Mouse (Mus musculus) gastrocnemius, postnatal 25 days (tissue): Measurements from ENCODE around the gene Trim46. TPM values are rescaled to one million over a fixed set of nuclear protein-coding genes. Genes with fewer than 3 reads are reported as not detected.
"Not testable (repeated sequence)": the region's sequence is repeated elsewhere in the genome, so short reads cannot be mapped to it uniquely, and the experiment has no call there.

ENCODE experiments used
- DNase-seq: peaks from one replicate; pipeline ENCODE4 v3.0.0; 2022
- total RNA-seq, 2 experiments: library from RNA; stranded (reverse); gene quantifications; 1 replicate in 1 of 2; 2 replicates in 1 of 2; pipeline ENCODE4 v1.2.3; 2021

Trim46 gene
- total RNA-seq, 2 experiments from 2014 or later: 0.28 to 0.38 TPM

GRCm38 (mm10) chr3:89232614-89233013 is 13.5 kb downstream of the Trim46 start:
- no peak for DNase-seq

DNA sequence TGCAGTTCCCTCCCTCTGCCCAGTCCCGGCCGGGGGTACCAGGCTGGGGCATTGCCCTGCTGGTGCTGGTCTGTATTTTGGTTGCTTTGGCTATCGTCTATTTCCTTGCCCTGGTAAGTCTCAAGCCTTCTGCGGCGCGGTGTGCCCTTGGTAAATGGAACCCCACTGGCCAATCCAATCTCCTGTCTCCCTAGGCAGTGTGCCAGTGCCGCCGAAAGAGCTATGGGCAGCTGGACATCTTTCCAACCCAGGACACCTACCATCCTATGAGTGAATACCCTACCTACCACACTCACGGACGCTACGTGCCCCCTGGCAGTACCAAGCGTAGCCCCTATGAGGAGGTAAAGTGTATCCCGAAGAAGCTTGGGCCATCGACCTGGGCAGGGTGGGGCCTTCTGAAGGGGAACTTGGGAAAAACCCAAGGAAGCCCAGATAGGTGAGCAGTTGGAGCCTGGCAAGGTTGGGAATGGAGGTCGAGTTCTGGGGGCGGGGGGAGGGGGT is 14.3 kb downstream of the Trim46 start:
- DNase-seq: no peak

DNA sequence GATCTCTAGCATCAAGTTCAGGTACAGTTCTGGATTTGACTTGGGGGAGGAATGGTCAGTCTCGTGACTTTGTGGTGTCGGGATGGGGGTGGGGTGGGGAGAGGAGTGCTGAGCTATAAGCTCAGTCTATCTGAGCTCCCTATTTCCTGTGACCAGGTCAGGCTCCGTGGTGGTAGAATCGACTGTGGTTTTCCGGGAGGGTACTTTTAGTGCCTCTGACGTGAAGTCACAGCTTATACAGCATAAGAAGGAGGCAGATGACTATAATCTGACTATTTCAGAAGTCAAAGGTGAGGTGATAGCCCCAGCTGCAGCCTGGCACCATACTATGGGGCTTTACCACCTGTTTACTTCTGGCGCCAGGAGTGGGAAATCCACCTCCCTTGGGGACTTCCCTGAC is 14.8 kb downstream of the Trim46 start:
- DNase-seq: no peak

DNA sequence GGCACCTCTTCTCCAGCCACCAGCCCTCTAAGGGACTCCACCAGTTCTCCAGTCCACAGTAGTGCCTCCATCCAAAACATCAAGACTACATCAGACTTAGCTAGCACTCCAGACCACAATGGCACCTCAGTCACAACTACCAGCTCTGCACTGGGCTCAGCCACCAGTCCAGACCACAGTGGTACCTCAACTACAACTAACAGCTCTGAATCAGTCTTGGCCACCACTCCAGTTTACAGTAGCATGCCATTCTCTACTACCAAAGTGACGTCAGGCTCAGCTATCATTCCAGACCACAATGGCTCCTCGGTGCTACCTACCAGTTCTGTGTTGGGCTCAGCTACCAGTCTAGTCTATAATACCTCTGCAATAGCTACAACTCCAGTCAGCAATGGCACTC is 15.5 kb downstream of the Trim46 start:
- DNase-seq: no peak

DNA sequence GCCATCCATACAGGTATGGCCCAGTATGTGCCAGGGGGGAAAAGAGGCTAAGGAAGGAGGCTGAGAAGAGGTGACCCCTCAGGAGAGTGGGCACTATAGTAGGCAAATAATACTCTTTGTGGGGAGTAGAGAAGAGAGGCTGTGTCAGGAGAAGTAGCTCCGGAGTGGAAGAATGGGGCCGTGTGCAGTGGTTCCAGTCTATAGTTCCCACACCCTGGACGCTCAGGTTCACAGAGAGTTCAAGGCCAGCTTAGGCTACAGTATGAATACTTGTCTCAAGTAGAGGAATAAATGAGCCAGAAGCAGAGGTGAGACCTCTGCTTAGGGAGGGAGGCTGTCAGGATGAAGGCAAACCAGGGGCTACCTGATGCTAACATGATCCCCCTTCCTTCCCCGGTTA is 16.8 kb downstream of the Trim46 start:
- no peak for DNase-seq

DNA sequence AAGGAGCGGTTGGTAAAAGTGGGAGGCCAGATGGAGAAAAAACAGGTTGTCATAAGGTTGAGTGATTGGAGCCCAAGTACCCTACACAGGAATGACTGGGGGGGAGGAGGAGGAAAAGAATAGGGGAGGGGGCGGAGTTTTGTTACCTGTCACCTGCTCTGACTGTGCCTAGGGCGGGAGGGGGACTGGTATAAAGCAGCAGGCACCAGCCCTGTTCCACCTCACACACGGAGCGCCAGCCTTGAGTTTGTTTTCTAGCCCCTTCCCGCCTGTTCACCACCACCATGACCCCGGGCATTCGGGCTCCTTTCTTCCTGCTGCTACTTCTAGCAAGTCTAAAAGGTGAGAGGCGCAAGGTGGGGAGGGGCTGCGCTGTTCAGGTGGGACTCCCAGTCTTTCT is 17.3 kb downstream of the Trim46 start, which contains the start of gene Muc1:
Gene Muc1, plus strand, starts transcription at position 222 of the 400 bp plus-strand sequence.
- no peak for DNase-seq

- peak; percentile 72 for DNase-seq
Observed at GRCm38 (mm10) chr3:89228180-89228549, 17.9 kb downstream of the Trim46 start.

GRCm38 (mm10) chr3:89227307-89228179 is 18.6 kb downstream of the Trim46 start:
- peak; percentile 55 for DNase-seq

GRCm38 (mm10) chr3:89226900-89227299 is 19.2 kb downstream of the Trim46 start, which contains the start of gene Mtx1:
TSS of gene Mtx1 (minus strand) at chr3:89227088.
- DNase-seq: no peak

DNA sequence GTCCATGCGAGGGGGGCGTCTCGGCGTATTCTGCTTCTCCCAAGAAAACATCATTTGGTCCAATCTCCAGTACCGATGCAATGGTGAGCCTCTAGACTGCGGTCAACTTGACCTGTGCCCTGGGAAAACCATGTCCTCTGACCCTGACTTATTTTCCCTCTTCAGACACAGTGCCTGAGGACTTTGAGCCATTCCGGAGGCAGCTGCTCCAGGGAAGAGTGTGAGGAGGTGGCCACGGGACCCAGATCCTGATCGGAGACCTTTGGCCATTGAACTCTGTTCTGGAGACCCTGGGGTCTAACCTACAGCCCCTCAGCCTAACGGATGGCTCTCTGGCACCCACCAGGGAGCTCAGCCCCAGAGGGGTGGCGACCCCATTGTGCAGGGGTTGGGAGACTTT is 19.7 kb downstream of the Trim46 start:
- no peak for DNase-seq

GRCm38 (mm10) chr3:89225918-89226317 is 20.2 kb downstream of the Trim46 start:
- no peak for DNase-seq

DNA sequence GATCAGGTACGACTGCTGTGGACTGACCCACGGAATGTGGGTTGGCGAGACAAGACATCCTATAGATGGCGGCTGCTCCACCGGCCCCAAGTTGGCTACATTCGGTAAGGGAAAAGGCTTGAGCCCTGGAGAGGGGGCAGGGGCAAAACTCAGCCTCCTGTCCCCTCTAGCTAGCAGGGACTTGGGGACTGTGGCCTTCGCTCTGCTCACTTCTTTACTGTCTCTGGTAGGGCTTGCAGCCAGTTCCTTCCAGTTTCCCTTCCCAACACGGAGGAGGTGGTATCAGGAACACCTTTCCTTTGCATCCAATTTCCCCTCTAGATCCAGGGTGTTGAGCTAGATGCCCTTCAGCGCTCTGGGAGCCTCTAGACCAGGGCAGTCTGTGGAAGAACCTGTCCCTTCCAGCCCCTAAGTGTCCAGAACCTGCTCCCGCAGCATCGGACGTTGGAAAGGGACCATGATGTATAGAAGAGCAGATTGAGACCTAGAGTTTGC is 20.7 kb downstream of the Trim46 start:
- DNase-seq: no peak

GRCm38 (mm10) chr3:89224796-89225195 is 21.3 kb downstream of the Trim46 start:
- DNase-seq: no peak

GRCm38 (mm10) chr3:89221167-89221566 is 24.9 kb downstream of the Trim46 start:
- no peak for DNase-seq

GRCm38 (mm10) chr3:89219546-89219945 is 26.6 kb downstream of the Trim46 start:
- DNase-seq: no peak

DNA sequence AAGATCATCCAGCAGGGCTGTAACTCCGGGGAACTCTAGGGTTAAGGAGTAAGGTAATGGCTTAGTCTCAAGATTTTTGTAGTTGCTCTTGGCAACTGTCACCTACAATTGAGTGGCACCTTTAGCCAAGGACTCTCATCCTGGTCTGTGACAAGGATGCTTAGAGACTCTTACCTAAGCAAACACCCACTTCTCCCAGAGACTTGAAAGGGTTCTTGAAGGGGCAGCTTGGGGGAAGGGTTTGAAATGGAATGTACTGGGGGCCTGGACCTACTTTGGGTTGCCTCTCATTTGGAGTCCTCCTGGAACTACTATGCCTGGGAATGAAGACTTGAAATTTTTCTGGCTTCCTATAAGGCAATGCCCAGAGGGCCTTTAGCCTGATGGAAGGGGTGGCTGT is 27.8 kb downstream of the Trim46 start:
- no peak for DNase-seq

DNA sequence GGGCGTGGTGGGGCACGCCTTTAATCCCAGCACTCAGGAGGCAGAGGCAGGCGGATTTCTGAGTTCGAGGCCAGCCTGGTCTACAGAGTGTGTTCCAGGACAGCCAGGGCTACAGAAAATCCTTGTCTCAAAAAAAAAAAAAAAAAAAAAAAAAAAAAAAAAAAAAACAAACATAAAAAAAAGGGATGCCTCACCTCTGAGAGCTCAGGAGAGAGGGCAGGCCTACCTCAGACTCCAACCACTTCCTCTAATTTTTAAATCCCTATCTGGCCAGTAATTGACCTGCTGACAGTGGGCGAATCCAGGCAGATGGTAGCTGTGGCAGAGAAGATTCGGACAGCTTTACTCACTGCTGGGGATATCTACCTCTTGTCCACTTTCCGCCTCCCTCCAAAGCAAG is 29.7 kb downstream of the Trim46 start:
- DNase-seq: not testable (repeated sequence)

DNA sequence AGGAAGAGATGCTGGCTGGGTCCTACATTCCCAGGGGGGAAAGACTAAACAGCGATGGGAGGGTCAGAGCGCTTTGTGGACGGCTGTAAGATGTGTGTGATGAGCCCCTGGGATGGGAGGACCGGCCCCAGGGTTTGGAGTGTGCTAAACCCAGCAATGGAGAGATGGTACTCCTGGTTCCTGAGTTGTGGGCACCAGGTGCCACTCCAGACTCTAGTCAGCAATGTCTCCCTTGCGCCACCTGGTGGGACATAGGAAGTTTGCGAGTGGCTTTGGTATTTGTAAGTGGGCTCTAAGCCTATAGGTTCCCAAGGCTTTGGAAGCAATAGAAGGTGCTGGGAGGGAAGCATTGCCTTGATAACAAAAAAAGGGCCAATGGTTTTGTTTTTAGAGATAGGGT is 30.3 kb downstream of the Trim46 start:
- peak; percentile 69 for DNase-seq

- no peak for DNase-seq
Observed at GRCm38 (mm10) chr3:89214681-89215411, 31.3 kb downstream of the Trim46 start, which contains the start of gene Thbs3. TSS of gene Thbs3 (plus strand) at chr3:89215180.

DNA sequence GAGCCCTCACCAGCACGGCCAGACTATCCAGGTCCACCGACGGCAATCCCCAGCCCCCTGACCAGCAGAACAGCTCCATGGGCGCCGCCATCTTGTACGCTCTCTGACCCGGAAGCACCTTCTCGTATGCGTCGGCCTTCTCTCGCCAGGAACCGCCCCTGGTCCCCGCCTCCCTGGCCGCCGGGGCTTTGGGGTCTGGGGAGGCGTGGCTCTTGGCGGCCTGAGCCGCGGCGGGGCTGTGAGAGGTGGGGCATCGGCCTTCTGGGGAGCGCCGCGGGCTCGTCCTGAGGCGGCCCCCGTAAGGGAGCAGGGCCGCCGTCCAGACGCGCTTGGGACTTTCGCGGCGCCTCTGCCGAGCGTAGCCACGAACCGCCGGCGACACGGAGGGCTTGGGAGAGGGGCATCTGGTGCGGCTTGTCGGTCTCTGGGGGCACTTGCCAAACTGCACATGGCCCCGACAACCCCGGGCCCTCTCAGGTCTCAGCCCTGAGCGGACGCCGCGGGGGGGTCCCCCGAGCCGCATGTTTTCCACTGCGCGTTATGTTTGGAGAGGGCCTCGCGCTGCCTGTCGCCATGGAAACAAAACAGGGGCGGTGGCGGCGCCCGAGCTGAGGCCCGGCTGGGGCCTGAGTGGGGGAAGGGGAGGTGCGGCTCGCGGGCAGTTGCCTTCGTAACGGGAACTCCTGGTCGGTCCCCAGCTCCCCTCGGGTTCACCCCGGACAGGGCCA is 32.1 kb downstream of the Trim46 start:
- peak; percentile 93 for DNase-seq

DNA sequence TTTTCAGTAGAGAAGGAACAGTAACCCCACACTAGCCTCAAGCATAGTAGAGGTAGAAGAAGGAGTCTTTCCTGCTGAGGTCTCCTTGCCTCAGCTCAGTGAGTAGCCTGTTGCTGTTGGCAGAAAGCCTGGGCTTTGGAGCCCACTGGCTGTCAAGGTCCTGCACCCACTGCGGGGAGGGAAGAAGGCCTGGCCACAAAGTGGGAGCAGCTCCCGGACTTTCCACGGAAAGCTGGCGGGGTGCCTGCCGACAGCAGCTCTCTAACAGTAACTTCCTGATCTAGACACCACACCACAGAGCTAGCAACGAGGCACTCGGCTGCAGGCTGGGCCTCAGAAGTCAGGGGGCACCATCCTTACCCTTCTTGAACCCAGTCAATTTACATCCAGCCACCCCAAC is 35.4 kb downstream of the Trim46 start:
- no peak for DNase-seq

DNA sequence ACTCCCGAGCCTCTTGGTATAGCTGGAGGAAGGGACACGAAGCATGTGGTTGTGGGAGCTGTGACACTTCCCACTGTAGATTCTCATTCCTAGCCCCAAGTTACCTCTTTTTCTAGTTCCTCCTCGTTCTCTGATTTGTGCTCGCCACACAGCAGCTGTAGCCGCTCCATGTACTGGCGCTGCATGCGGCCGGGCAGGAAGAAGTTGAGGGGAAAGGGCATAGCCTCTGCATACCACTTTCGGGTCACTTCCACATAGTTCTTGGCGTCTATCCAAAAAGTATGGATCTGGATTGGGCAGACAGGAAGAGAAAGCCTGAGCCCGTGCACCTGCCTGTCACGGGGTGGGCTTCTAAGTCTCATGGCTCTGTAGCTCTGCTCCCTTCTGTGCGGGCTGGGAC is 35.9 kb downstream of the Trim46 start:
- DNase-seq: no peak
